Mouse (Mus musculus): ENCODE data around the gene Ccdc88b. TPM values are rescaled to one million over a fixed set of nuclear protein-coding genes. Genes with fewer than 3 reads are reported as not detected.

The Ccdc88b gene
- total and polyA plus RNA-seq, 2 experiments from 2014 or later: 0.86 to 1.9 TPM

DNA sequence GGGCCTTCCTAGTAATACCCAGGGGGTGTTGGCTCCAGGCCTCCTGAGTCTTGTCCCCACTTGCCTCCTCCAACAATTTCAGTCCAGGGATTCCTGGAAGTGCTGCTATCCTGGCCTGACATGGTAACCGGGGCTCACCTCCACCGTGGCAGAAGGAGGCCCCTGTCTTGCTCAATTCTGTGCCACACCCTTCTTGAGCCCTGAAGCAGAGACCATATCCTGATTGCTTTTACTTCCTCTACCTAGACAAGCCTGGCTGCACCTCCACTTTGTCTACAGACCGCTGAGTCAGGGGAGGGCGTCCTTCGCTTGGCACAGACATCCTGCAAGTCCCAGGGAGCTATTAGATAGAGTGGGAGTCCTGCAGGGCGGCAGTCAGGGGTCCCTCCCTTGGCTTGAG is 2.7 kb upstream of the Ccdc88b start:
- no peak for TF ChIP-seq CTCF (IDR thresholded peaks at IDR 0.05)
- Histone ChIP-seq H3K9ac (replicated peaks; ENCODE audit: low read length, poor library complexity, severe bottlenecking) (no peak overlapping the region), H3K4me3 (ENCODE audit: low read depth, low read length) (no peak overlapping the region), H3K4me2 (ENCODE audit: low read depth, low read length, poor library complexity, severe bottlenecking) (no peak overlapping the region), H3K27me3 (ENCODE audit: insufficient read depth, low read length) (no peaks in the 10 kb centered on the region), H3K27ac (ENCODE audit: low read depth, low read length) (no peak overlapping the region), H3K36me3 (ENCODE audit: insufficient read depth, low read length) (no peaks in the 10 kb centered on the region), H3K4me1 (ENCODE audit: insufficient read depth, low read length) (no peaks in the 10 kb centered on the region), H3K9me3 (ENCODE audit: low read length) (no peaks in the 10 kb centered on the region)
- no peak for ATAC-seq (ENCODE audit: low FRiP score)
- DNase-seq (ENCODE audit: low spot score): no peak
- WGBS: 81% methylated on average over 6 of the region's 6 CpGs

DNA sequence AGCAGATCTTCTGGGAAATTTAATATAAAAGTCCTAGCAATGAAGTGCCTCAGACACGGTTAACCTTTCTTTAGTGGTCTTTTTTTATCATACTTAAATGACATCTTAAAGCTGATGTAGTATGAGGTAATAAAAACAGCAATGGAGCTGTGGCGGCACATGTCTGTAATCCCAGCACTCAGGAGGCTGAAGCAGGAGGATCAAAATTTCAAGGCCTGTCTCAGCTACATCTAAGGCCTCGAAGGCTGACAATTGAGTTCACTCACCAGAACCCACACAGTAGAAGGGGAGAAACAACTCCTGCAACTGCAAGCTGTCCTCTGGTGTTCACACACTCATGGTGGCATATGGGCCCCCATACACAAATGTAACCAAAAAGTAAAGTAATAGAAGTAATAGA is 2.0 kb upstream of the Ccdc88b start:
- ATAC-seq (ENCODE audit: low FRiP score) (no peak), DNase-seq (ENCODE audit: low spot score) (no peak)
- Histone ChIP-seq H3K4me1 (ENCODE audit: insufficient read depth, low read length) (no peaks in the 10 kb centered on the region), H3K4me3 (ENCODE audit: low read depth, low read length) (no peak overlapping the region), H3K9me3 (ENCODE audit: low read length) (no peaks in the 10 kb centered on the region), H3K4me2 (ENCODE audit: low read depth, low read length, poor library complexity, severe bottlenecking) (no peak overlapping the region), H3K27ac (ENCODE audit: low read depth, low read length) (no peak overlapping the region), H3K27me3 (ENCODE audit: insufficient read depth, low read length) (no peaks in the 10 kb centered on the region), H3K36me3 (ENCODE audit: insufficient read depth, low read length) (no peaks in the 10 kb centered on the region), H3K9ac (replicated peaks; ENCODE audit: low read length, poor library complexity, severe bottlenecking) (no peak overlapping the region)
- WGBS: 85% methylated on average over 3 of the region's 3 CpGs
- TF ChIP-seq CTCF (IDR thresholded peaks at IDR 0.05): no peak

DNA sequence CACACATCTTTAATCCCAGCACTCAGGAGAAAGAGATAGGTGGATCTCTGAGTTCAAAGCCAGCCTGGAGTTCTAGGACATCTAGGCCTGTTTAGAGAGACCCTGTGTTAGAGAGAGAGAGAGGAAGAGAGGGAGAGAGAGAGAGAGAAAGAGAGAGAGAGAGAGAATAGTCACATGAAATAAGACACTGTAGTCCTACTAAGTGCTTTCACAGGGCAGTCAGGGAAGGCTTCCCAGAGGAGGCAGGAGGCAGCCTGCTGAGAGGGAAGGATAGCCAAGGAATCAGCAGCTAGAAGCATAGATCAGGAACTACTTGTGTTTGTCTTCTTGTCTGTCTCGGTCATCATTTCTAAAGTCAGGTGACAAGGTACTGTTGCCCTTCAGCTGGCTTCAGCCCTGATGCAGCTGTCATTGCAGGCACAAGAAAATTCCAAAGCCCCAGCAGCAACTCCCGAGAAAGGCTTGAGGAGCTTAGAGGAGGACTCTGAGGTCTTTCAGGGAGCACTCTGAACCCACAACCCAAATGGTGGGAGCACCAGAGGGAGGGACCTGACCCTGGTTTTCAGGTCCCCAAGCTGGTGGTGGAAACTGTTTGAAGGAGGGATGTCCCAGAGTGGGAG is 1.1 kb upstream of the Ccdc88b start:
- TF ChIP-seq CTCF (IDR thresholded peaks at IDR 0.05): no peak
- Histone ChIP-seq H3K27me3 (ENCODE audit: insufficient read depth, low read length) (peaks cover 4% of the 10 kb centered on the region; the same call in 1 of the 2 replicates), H3K36me3 (ENCODE audit: insufficient read depth, low read length) (no peaks in the 10 kb centered on the region), H3K4me2 (ENCODE audit: low read depth, low read length, poor library complexity, severe bottlenecking) (no peak overlapping the region), H3K9me3 (ENCODE audit: low read length) (no peaks in the 10 kb centered on the region), H3K4me1 (ENCODE audit: insufficient read depth, low read length) (no peaks in the 10 kb centered on the region; the same call in 1 of the 2 replicates), H3K9ac (replicated peaks; ENCODE audit: low read length, poor library complexity, severe bottlenecking) (no peak overlapping the region), H3K4me3 (ENCODE audit: low read depth, low read length) (no peak overlapping the region), H3K27ac (ENCODE audit: low read depth, low read length) (no peak overlapping the region)
- 69% methylated on average over 2 of the region's 2 CpGs for WGBS
- DNase-seq (ENCODE audit: low spot score) (no peak), ATAC-seq (ENCODE audit: low FRiP score) (no peak)

DNA sequence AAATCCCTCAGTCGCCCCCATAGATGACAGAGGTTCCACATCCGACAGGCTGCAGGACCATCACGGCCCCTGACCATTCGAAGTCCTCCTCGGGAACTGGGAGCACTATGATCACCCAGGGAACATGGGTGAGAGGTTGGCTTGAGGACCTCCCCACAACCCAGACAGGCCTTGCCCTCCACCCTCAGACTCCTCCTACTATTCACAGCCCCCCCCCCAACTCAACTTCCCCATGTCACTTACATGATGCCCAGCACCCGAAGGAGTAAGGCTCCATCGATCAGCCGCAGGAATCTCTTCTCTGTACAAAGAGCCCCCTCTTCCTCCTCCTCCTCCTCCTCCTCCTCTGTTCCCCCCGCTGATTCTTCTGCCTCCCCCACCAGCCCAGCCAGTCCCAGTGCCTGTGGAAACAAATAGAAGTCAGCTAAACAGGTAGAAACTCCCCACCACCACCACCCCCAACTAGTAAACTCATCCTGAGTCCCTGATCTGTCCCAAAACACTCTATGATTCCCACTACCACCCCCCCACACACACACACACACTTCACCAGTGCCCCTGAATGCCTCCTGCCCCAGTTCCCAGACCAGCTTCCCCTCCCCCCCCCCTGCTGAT is 513 bp downstream of the Ccdc88b start:
- DNase-seq (ENCODE audit: low spot score): no peak
- H3K27ac ChIP-seq (ENCODE audit: low read depth, low read length): no peak overlapping the region
- no peak overlapping the region for H3K4me3 ChIP-seq (ENCODE audit: low read depth, low read length)
- no peak overlapping the region for H3K9ac ChIP-seq (replicated peaks; ENCODE audit: low read length, poor library complexity, severe bottlenecking)
- H3K4me1 ChIP-seq (ENCODE audit: insufficient read depth, low read length): no peaks in the 10 kb centered on the region; the same call in 1 of the 2 replicates
- peaks cover 7% of the 10 kb centered on the region; the same call in 1 of the 2 replicates for H3K27me3 ChIP-seq (ENCODE audit: insufficient read depth, low read length)
- H3K9me3 ChIP-seq (ENCODE audit: low read length): no peaks in the 10 kb centered on the region
- H3K4me2 ChIP-seq (ENCODE audit: low read depth, low read length, poor library complexity, severe bottlenecking): no peak overlapping the region
- ATAC-seq (ENCODE audit: low FRiP score): no peak
- no peak for TF ChIP-seq CTCF (IDR thresholded peaks at IDR 0.05)
- WGBS: 78% methylated on average over 9 of the region's 9 CpGs
- H3K36me3 ChIP-seq (ENCODE audit: insufficient read depth, low read length): no peaks in the 10 kb centered on the region

DNA sequence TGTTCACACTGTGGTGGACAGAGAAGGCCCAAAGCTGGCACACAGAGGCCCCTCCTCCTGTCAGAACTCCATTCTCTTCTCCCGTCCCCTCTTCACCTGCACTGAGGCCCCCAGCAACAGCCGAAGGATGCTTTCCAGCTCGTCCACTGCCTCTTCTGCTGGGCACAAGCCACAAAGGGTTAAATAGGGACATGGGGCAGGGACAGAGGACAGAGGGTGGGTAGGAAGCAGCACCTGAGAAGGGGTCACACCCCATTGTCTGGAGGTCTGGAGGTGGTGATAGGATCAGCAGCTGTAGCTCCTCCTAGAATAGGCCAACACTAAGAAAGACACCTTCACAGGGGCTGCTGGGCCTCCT is 1.0 kb downstream of the Ccdc88b start:
- TF ChIP-seq CTCF (IDR thresholded peaks at IDR 0.05): no peak
- no peaks in the 10 kb centered on the region; the same call in 1 of the 2 replicates for H3K4me1 ChIP-seq (ENCODE audit: insufficient read depth, low read length)
- no peak overlapping the region for H3K4me2 ChIP-seq (ENCODE audit: low read depth, low read length, poor library complexity, severe bottlenecking)
- DNase-seq (ENCODE audit: low spot score): no peak
- H3K9ac ChIP-seq (replicated peaks; ENCODE audit: low read length, poor library complexity, severe bottlenecking): no peak overlapping the region
- peaks cover 7% of the 10 kb centered on the region; the same call in 1 of the 2 replicates for H3K27me3 ChIP-seq (ENCODE audit: insufficient read depth, low read length)
- no peak overlapping the region for H3K27ac ChIP-seq (ENCODE audit: low read depth, low read length)
- H3K36me3 ChIP-seq (ENCODE audit: insufficient read depth, low read length): no peaks in the 10 kb centered on the region
- WGBS: 53% methylated on average over 3 of the region's 3 CpGs
- H3K9me3 ChIP-seq (ENCODE audit: low read length): no peaks in the 10 kb centered on the region
- no peak overlapping the region for H3K4me3 ChIP-seq (ENCODE audit: low read depth, low read length)
- ATAC-seq (ENCODE audit: low FRiP score): no peak

DNA sequence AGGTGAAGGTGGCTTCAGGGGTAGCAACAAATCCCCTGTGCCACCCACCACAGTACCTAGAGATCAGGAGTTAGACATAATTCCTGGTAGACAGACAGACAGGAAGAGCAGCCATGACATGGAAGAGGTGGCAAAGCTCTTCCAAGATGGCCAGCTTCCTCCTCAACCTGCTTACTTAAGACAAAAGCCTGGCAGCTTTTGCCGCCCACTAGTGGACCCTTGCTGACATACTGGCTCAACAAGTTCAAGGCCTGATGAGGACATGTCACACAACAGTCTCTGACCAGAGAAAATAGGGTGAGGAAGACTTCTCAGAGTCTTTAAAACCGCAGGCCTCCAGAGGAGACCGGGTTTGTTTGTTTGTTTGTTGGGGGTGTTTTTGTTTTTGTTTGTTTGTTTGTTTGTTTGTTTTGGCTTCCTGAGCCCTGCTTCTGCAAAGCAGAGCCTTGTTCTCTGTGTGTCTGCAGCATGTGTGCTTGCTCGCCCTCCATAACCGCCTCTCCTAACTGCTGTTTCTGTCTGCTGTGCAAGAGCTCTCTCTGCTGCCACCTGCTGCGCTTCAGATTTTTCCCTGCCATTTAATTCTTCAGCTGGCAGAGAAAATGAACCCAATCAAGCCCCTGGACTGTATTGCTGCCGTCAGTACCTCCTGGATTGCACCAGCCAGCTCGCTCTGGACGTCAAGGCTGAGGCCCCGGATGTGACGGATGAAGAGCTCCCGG is 1.6 kb downstream of the Ccdc88b start:
- Histone ChIP-seq H3K4me3 (ENCODE audit: low read depth, low read length) (no peak overlapping the region), H3K27me3 (ENCODE audit: insufficient read depth, low read length) (peaks cover 7% of the 10 kb centered on the region; the same call in 1 of the 2 replicates), H3K27ac (ENCODE audit: low read depth, low read length) (no peak overlapping the region), H3K4me1 (ENCODE audit: insufficient read depth, low read length) (no peaks in the 10 kb centered on the region; the same call in 1 of the 2 replicates), H3K36me3 (ENCODE audit: insufficient read depth, low read length) (no peaks in the 10 kb centered on the region), H3K9me3 (ENCODE audit: low read length) (no peaks in the 10 kb centered on the region), H3K9ac (replicated peaks; ENCODE audit: low read length, poor library complexity, severe bottlenecking) (no peak overlapping the region), H3K4me2 (ENCODE audit: low read depth, low read length, poor library complexity, severe bottlenecking) (no peak overlapping the region)
- 47% methylated on average over 12 of the region's 12 CpGs for WGBS
- TF ChIP-seq CTCF (IDR thresholded peaks at IDR 0.05): peak; percentile 79
- peak; percentile 82 for DNase-seq (ENCODE audit: low spot score)
- ATAC-seq (ENCODE audit: low FRiP score): 0 out of 2 replicates have a peak, but pooled peaks have one; percentile 38

Data from midbrain, postnatal 0 days (tissue).